Mouse (Mus musculus) neural tube, embryonic 14.5 days (tissue): ENCODE measurements at regions not wholly inside any gene's neighbourhood (a gene's known extent, or its start where the extent isn't known, plus 50 kb on each side); places are given as distances from the start of the nearest gene placed in this dataset.
A peak's percentile ranks its signal among the peaks of the same experiment; 100 is the strongest.

Experiments used
- ATAC-seq: fragments of 200-750 bp; cut with Nextera tagmentation; 2 replicates; pipeline ENCODE4 v1.8.0; 2017; ENCODE audit warnings: low read depth, mild to moderate bottlenecking, moderate TSS enrichment, moderate library complexity
- H3K27ac ChIP-seq: fragments of 300-500 bp; sonication (generic); 2 replicates; pipeline ENCODE4 v1.5.1; 2014; ENCODE audit warnings: low read depth, mild to moderate bottlenecking, control low read depth, low read length, moderate library complexity, mixed read lengths
- H3K27me3 ChIP-seq: fragments of 300-500 bp; sonication (generic); 2 replicates; pipeline ENCODE4 v1.6.1; 2014; ENCODE audit warnings: low read length; ENCODE audit not compliant: control insufficient read depth, insufficient read depth
- H3K36me3 ChIP-seq: fragments of 300-500 bp; sonication (generic); 2 replicates; pipeline ENCODE4 v1.6.1; 2014; ENCODE audit warnings: low read length, mixed read lengths; ENCODE audit not compliant: control insufficient read depth, insufficient read depth
- H3K4me1 ChIP-seq: fragments of 300-500 bp; sonication (generic); 2 replicates; pipeline ENCODE4 v1.6.1; 2014; ENCODE audit warnings: low read length; ENCODE audit not compliant: control insufficient read depth, insufficient read depth
- H3K4me2 ChIP-seq: fragments of 300-500 bp; sonication (generic); 2 replicates; pipeline ENCODE4 v1.6.1; 2014; ENCODE audit warnings: mild to moderate bottlenecking, low read depth, low read length, control low read depth
- H3K4me3 ChIP-seq: fragments of 300-500 bp; sonication (generic); 2 replicates; pipeline ENCODE4 v1.5.1; 2014; ENCODE audit warnings: low read depth, low read length, control low read depth, mixed read lengths
- H3K9ac ChIP-seq: fragments of 300-500 bp; sonication (generic); replicated peaks from 2 replicates; pipeline ENCODE4 v1.6.1; 2014; ENCODE audit warnings: low read depth, mild to moderate bottlenecking, control low read depth, low read length, mixed read lengths
- H3K9me3 ChIP-seq: fragments of 300-500 bp; sonication (generic); 2 replicates; pipeline ENCODE4 v1.6.1; 2016; ENCODE audit warnings: low read length; ENCODE audit not compliant: control insufficient read depth
- WGBS: fragments of 180-500 bp; shearing (Covaris S2); extraction: QIAGEN DNeasy Blood & Tissue Kit; methylation state at CpG from one replicate; pipeline ENCODE4 v1.1.7; 2014; 5-methylcytosine and 5-hydroxymethylcytosine counted together

DNA sequence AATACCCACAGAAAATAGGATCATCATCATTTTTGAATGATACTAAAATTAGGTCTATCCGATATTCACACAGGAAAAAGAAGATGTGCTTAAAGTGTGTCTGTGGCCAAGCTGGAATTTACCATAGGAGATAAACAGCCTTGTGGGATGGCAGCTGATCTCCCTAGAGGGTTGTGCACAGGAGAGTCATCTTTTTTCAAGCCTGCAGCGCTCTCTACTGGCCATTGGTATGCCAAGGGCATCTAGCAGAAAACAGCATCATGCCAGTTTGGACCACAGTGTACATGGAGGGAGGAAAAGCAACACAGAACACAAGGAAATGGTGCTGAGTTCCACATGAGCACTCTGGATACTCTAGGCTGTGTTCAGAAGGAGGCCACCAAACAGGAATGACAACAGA lies 74.1 kb upstream of the Diaph3 start:
- Histone ChIP-seq H3K9ac (no peak overlapping the region), H3K36me3 (no peaks in the 10 kb centered on the region), H3K27me3 (no peaks in the 10 kb centered on the region), H3K4me3 (no peak overlapping the region), H3K4me2 (no peak overlapping the region), H3K27ac (no peak overlapping the region), H3K4me1 (no peaks in the 10 kb centered on the region), H3K9me3 (no peaks in the 10 kb centered on the region)
- peak; percentile 76 for ATAC-seq
- 28% methylated on average over 2 of the region's 2 CpGs for WGBS

DNA sequence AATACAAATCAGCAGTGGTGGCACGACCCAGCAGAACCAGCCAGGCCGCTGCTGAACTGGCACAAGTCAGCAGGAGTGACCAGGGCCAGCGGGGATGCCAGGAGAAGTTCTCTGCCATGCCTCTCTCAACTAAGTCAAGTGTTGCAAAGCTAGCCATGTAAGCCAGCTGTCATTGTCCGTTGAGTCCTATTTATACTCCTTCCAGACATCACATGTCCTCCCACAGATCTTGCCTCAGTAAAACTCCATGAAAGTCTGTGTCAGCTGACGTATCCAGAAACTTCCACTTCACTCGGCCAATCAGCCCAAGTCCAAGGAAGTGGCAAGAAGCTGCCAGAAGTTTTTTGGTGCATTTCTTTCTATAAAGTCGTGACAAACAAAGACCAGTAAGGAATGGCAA lies 76.0 kb upstream of the Diaph3 start:
- 82% methylated on average over 7 of the region's 7 CpGs for WGBS
- no peak for ATAC-seq
- H3K9me3 ChIP-seq = no peaks in the 10 kb centered on the region

DNA sequence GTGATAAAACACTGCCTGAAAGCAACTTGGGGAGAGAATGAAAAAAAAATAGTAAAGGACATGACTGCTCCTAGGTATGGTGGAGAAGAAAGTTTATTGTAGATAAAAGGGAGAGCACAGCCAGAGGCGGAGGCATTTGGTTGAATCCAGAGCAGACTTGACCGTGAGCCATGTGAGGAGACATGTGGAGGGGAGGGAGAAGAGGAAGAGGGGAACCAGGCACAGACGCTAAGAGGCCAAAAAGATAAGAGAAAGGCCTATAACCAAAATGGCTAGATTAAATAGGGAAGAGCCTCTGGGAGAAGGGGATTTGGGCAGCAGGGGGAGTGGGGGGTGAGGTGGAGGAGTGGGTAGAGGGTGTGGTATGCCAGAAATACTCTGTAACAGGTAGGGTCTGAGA lies 78.9 kb upstream of the Diaph3 start:
- Histone ChIP-seq H3K9me3 (no peaks in the 10 kb centered on the region), H3K4me1 (no peaks in the 10 kb centered on the region), H3K9ac (no peak overlapping the region), H3K27me3 (no peaks in the 10 kb centered on the region), H3K27ac (no peak overlapping the region), H3K4me2 (no peak overlapping the region), H3K36me3 (no peaks in the 10 kb centered on the region), H3K4me3 (no peak overlapping the region)
- 97% methylated on average over 3 of the region's 3 CpGs for WGBS
- ATAC-seq = no peak

More for the DNA sequence above, 76.0 kb upstream of the Diaph3 start:
- H3K4me1 ChIP-seq = no peaks in the 10 kb centered on the region
- H3K27me3 ChIP-seq = no peaks in the 10 kb centered on the region
- H3K4me2 ChIP-seq = no peak overlapping the region
- no peak overlapping the region for H3K4me3 ChIP-seq
- no peaks in the 10 kb centered on the region for H3K36me3 ChIP-seq
- no peak overlapping the region for H3K27ac ChIP-seq
- H3K9ac ChIP-seq = no peak overlapping the region

DNA sequence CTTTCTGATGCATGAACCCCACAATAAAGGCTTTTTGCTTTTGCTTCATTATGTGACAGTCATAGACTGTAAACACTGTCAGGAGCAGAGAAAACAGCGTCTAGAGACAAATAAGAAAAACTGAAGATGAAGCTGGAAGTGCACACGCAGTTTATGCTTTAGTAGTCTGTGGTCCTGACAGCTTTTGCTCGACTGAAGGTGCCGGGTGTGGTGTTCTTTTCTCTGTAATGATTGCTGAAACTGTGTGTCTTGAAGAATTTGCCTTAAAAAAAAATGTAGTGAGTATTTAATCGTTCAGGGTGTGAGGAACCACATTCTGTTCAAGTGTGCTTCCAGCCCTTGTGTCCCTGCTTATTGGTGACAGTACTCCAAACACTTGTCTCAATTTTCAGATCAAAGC lies 83.8 kb upstream of the Diaph3 start:
- Histone ChIP-seq H3K4me1 (no peaks in the 10 kb centered on the region), H3K27me3 (no peaks in the 10 kb centered on the region)
- no peak for ATAC-seq

DNA sequence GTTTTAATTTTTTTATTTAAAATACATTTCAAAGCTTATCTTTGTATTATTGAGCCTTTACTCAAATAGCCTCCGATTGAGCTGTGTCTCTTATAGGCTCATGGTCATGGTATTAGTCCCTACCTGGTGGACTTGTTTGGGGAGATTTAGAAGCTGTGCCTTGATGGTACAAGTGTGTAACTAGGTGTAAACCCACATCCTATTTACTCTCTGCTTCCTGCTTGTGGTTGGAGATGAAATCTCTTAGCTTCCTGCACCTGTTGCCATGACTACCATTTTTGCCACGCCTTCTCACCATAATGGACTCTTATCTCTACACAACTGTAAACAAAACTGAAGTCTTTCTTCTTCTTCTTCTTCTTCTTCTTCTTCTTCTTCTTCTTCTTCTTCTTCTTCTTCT lies 108.2 kb upstream of the Diaph3 start:
- no peaks in the 10 kb centered on the region for H3K9me3 ChIP-seq

More for the DNA sequence above, 83.8 kb upstream of the Diaph3 start:
- no peak overlapping the region for H3K4me3 ChIP-seq
- no peak overlapping the region for H3K9ac ChIP-seq
- no peaks in the 10 kb centered on the region for H3K36me3 ChIP-seq
- 85% methylated on average over 5 of the region's 5 CpGs for WGBS
- H3K4me2 ChIP-seq = no peak overlapping the region
- H3K27ac ChIP-seq = no peak overlapping the region
- no peaks in the 10 kb centered on the region for H3K9me3 ChIP-seq

DNA sequence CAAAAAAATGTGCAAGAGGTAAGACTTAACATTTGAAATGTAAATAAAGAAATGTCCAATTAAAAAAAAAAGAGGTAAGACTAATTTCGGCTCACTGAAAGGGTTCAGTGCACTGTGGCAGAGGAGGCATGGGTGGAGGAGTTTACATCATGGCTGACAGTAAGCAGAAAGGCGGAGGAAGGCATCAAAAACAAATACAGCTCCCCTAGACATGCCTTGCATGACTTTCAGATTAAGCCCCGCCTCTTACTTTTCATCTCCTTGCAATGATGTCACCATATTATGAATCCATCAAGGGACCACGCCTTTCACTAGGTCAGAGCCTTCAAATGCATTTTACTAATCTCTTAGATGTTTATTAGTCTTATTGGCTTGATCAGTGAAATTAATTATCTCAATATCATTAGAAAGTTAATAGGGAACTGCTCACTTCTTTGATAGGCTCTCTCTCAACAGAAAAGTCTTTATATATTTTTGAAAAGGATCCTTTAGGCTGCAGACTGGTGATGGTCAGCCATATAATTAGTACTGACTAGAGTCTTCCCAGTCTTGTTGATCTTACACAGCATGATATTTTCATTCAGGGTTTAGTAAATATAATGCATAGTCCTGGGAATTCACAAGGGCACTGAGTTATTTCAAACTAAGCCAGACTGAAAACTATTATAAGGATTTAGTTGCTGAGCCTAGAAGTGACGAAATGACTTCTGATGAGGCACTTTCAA lies 114.6 kb upstream of the Diaph3 start:
- Histone ChIP-seq H3K36me3 (no peaks in the 10 kb centered on the region), H3K27me3 (no peaks in the 10 kb centered on the region), H3K4me3 (no peak overlapping the region), H3K4me2 (no peak overlapping the region), H3K27ac (no peak overlapping the region), H3K9me3 (no peaks in the 10 kb centered on the region), H3K4me1 (no peaks in the 10 kb centered on the region), H3K9ac (no peak overlapping the region)
- no peak for ATAC-seq
- WGBS = 87% methylated on average over 5 of the region's 5 CpGs

More for the DNA sequence above, 108.2 kb upstream of the Diaph3 start:
- Histone ChIP-seq H3K4me3 (no peak overlapping the region), H3K4me1 (no peaks in the 10 kb centered on the region), H3K36me3 (no peaks in the 10 kb centered on the region), H3K27me3 (no peaks in the 10 kb centered on the region), H3K9ac (no peak overlapping the region), H3K4me2 (no peak overlapping the region), H3K27ac (no peak overlapping the region)
- ATAC-seq = no peak
- 92% methylated on average over 2 of the region's 2 CpGs for WGBS

DNA sequence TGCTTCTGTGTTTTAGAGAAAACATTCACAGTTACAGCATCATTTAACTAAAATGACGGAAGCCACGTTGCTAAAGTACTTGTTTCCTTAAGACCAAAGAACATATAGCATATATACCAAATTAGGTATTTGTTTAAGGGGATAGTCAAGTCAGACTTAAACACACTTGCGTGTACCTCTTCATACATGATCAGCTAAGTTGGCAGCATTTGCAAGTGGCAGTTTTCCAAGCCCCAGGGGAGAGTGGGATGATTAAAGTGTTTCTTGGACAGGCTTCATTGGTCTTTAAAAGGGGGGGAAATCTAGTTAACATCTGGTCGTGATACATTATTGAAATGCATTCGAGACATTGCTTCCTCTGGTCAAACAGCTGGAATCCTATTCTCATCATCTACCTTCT lies 120.7 kb upstream of the Diaph3 start:
- no peaks in the 10 kb centered on the region for H3K27me3 ChIP-seq
- no peak overlapping the region for H3K4me3 ChIP-seq
- no peak overlapping the region for H3K27ac ChIP-seq
- no peak overlapping the region for H3K4me2 ChIP-seq
- WGBS = 53% methylated on average over 5 of the region's 5 CpGs
- no peaks in the 10 kb centered on the region for H3K9me3 ChIP-seq
- H3K9ac ChIP-seq = no peak overlapping the region
- no peak for ATAC-seq
- H3K36me3 ChIP-seq = no peaks in the 10 kb centered on the region
- no peaks in the 10 kb centered on the region for H3K4me1 ChIP-seq

DNA sequence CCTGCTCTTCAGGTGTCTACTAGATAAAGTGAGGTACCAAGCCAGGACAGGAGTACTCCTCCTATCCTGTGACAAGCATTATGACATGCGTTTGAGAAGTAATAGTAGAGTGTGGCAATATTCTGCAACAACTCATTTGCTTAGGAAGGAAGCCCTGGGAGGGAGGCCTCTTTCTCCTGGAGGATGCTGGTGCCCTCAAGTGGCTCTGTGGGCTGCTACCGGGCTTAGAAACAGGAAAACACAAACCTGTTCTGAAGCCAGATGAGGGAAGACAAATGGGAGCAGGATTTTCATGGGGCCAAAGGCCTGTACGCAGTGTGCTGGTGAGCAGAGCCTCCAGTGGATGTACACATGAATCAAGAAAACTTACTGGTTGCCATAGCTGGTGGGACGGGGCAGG lies 123.8 kb upstream of the Diaph3 start:
- Histone ChIP-seq H3K27ac (no peak overlapping the region), H3K4me2 (no peak overlapping the region), H3K4me3 (no peak overlapping the region), H3K9ac (no peak overlapping the region), H3K4me1 (no peaks in the 10 kb centered on the region), H3K9me3 (no peaks in the 10 kb centered on the region), H3K27me3 (no peaks in the 10 kb centered on the region), H3K36me3 (no peaks in the 10 kb centered on the region)
- no peak for ATAC-seq
- WGBS = 88% methylated on average over 4 of the region's 4 CpGs

DNA sequence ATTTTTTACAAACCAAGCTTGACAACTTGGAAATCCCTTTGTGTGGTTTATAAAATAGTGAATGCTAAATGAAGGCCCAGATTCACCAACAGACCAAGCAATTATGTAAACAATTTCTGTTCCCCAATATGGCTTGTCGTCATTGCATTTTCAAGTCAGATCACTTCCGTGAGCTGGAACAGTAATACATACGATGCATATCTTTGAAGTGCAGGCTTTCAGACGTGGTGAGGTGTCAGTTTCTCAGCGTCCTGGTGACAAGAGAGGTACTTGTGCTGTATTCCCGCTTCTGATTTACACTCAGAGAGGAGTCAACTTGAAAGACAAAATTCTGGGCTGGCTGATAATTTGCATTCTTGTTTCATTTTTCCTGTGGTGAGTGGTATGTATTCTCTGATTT lies 125.3 kb upstream of the Diaph3 start:
- H3K9ac ChIP-seq = no peak overlapping the region
- H3K9me3 ChIP-seq = no peaks in the 10 kb centered on the region
- H3K4me2 ChIP-seq = no peak overlapping the region
- no peak overlapping the region for H3K27ac ChIP-seq
- H3K27me3 ChIP-seq = no peaks in the 10 kb centered on the region
- H3K4me1 ChIP-seq = no peaks in the 10 kb centered on the region
- WGBS = 57% methylated on average over 6 of the region's 6 CpGs
- H3K4me3 ChIP-seq = no peak overlapping the region
- no peaks in the 10 kb centered on the region for H3K36me3 ChIP-seq
- no peak for ATAC-seq
